ENCODE assay signal across 22 mouse cellular contexts in genomic region chr6:100193760-100194159, GRCm38 (mm10).
DNase-seq lines count a peak whose midpoint lies in the region; ATAC-seq and TF ChIP-seq lines count a peak whose summit lies in the region.
"Had no signal": no experiment of that assay in that cellular context is flagged by ENCODE, and none has a peak within 500 bp of the region (broad histone marks: within the 10 kb centered on the region; RNA-seq: fewer than 3 reads in every experiment).

No protein-coding gene starts in this region.

- 54% methylated on average over 7 of the region's 7 CpGs for WGBS in kidney, adult 2 months

- H3K27ac ChIP-seq in kidney, adult 2 months (ENCODE audit: insufficient read depth, low read depth, low read length) = no peak overlapping the region
- H3K27ac ChIP-seq: forebrain, embryonic 12.5 days; gastrocnemius, adult 2 months; hindbrain, embryonic 12.5 days had no signal

- peak; percentile 30 for DNase-seq in kidney, adult 2 months
- DNase-seq in kidney, adult 9 months = no peak
- peak; percentile 37 for DNase-seq in NIH3T3 (ENCODE audit: low read depth)
- no peak for DNase-seq in liver
- DNase-seq: adrenal gland, postnatal 10 days; B cell, adult 2 months; cerebellum, adult 11 months; cerebellum, adult 8-10 months; cerebellum, postnatal 14 days; forebrain, postnatal 0 days; gastrocnemius, adult 2 months; gastrocnemius, postnatal 25 days; heart, postnatal 4 days had no signal

- ATAC-seq in frontal cortex, adult (ENCODE audit: low TSS enrichment) = no peak
- ATAC-seq: forebrain, postnatal 0 days; hindbrain, embryonic 16.5 days; inflammation-experienced regulatory T-cells, adult 6 months had no signal

- H3K79me2 ChIP-seq in C2C12 (ENCODE audit: control insufficient read depth, insufficient read depth) (no peaks in the 10 kb centered on the region), myocyte (ENCODE audit: control insufficient read depth, insufficient read depth) (no peaks in the 10 kb centered on the region)

- no peaks in the 10 kb centered on the region for H3K36me3 ChIP-seq in kidney, adult 2 months (ENCODE audit: control insufficient read depth, insufficient read depth, low read length)
- H3K36me3 ChIP-seq in C2C12 (ENCODE audit: control insufficient read depth, insufficient read depth) (no peaks in the 10 kb centered on the region), myocyte (ENCODE audit: control insufficient read depth, insufficient read depth) (no peaks in the 10 kb centered on the region)
- H3K36me3 ChIP-seq: embryonic facial prominence, embryonic 13.5 days; forebrain, embryonic 12.5 days; heart, embryonic 12.5 days; hindbrain, embryonic 12.5 days had no signal

- no peak for TF ChIP-seq POLR2A in kidney, adult 2 months (IDR thresholded peaks at IDR 0.05; ENCODE audit: low read depth, low read length)
- TF ChIP-seq POLR2A in myocyte (IDR thresholded peaks at IDR 0.05; ENCODE audit: insufficient read length, low read depth) = no peak

- H3K27me3 ChIP-seq in kidney, adult 2 months (replicated peaks; ENCODE audit: control insufficient read depth, insufficient read depth, low read length) = no peaks in the 10 kb centered on the region
- H3K27me3 ChIP-seq in C2C12 (ENCODE audit: control insufficient read depth, insufficient read depth, insufficient read length) (no peaks in the 10 kb centered on the region), myocyte (ENCODE audit: control insufficient read depth, insufficient read depth, insufficient read length) (no peaks in the 10 kb centered on the region)

- H3ac ChIP-seq in C2C12 (ENCODE audit: control insufficient read depth, insufficient read length, low read depth) (no peak overlapping the region), myocyte (ENCODE audit: control insufficient read depth, insufficient read length) (no peak overlapping the region)

- no peak for TF ChIP-seq CTCF in kidney, adult 2 months (conservative IDR thresholded peaks at IDR 0.05; ENCODE audit: insufficient read depth, insufficient read length, low read depth, low read length)
- no peak for TF ChIP-seq CTCF in C2C12 (IDR thresholded peaks at IDR 0.05; ENCODE audit: control insufficient read depth, insufficient read depth, insufficient read length)

- H3K4me2 ChIP-seq in myocyte (ENCODE audit: low read depth) = peak overlapping the region; percentile 21
- H3K4me2 ChIP-seq: embryonic facial prominence, embryonic 13.5 days; forebrain, embryonic 12.5 days; heart, embryonic 12.5 days; hindbrain, embryonic 12.5 days had no signal

- H3K79me3 ChIP-seq in C2C12 (ENCODE audit: low read depth) = no peaks in the 10 kb centered on the region

- no peaks in the 10 kb centered on the region for H3K4me1 ChIP-seq in kidney, adult 2 months (ENCODE audit: control insufficient read depth, insufficient read depth, low read length)

- no peak overlapping the region for H3K4me3 ChIP-seq in kidney, adult 2 months (ENCODE audit: insufficient read depth, low read depth, low read length)
- H3K4me3 ChIP-seq in C2C12 (ENCODE audit: insufficient read depth, poor library complexity, severe bottlenecking) = no peak overlapping the region
- H3K4me3 ChIP-seq in myocyte = no peak overlapping the region
- H3K4me3 ChIP-seq: embryonic facial prominence, embryonic 13.5 days; forebrain, embryonic 12.5 days; gastrocnemius, adult 2 months; heart, embryonic 12.5 days; hindbrain, embryonic 12.5 days had no signal

TF ChIP-seq in C2C12, 6 proteins besides CTCF, POLR2A, EP300 and RAD21:
- TF ChIP-seq MAX (IDR thresholded peaks at IDR 0.05) (no peak), MYOD1 (IDR thresholded peaks at IDR 0.05; ENCODE audit: control insufficient read depth, insufficient read length, low read depth) (peak; percentile 13), MYOG (IDR thresholded peaks at IDR 0.05; ENCODE audit: control insufficient read depth, extremely low read depth, insufficient read length) (no peak), CEBPB (IDR thresholded peaks at IDR 0.05; ENCODE audit: low read depth) (no peak)

TF ChIP-seq in myocyte, 11 proteins besides CTCF, POLR2A, EP300 and RAD21:
- TF ChIP-seq POLR2AphosphoS2 (IDR thresholded peaks at IDR 0.05; ENCODE audit: insufficient read length, low read depth) (no peak), MAX (IDR thresholded peaks at IDR 0.05; ENCODE audit: low read depth) (no peak), USF1 (IDR thresholded peaks at IDR 0.05; ENCODE audit: low read depth) (no peak), E2F4 (IDR thresholded peaks at IDR 0.05; ENCODE audit: insufficient read depth) (no peak), CEBPB (IDR thresholded peaks at IDR 0.05; ENCODE audit: insufficient read depth, poor library complexity, severe bottlenecking) (no peak), TCF3 (IDR thresholded peaks at IDR 0.05; ENCODE audit: insufficient read length, low read depth) (no peak), MYOD1 (IDR thresholded peaks at IDR 0.05; ENCODE audit: control insufficient read depth in 1 of 3, insufficient read length in 2 of 3, low read depth in 2 of 3) (peak in 1 of 3 experiments; percentile 25), SRF (IDR thresholded peaks at IDR 0.05; ENCODE audit: control insufficient read depth, insufficient read length, low read depth) (no peak), MYOG (IDR thresholded peaks at IDR 0.05; ENCODE audit: control insufficient read depth in 1 of 3, insufficient read depth in 1 of 3, insufficient read length in 2 of 3, low read depth in 2 of 3) (peak in 2 of 3 experiments; percentile 5 to 69), TCF12 (IDR thresholded peaks at IDR 0.05; ENCODE audit: insufficient read depth, poor library complexity, severe bottlenecking) (peak; percentile 27), REST (IDR thresholded peaks at IDR 0.05; ENCODE audit: insufficient read depth, insufficient read length) (no peak)

Comparison
In these comparisons a context has a peak if more than half of its experiments do, and no peak if none do; other contexts are left out.
1. DNase-seq: peak in kidney, adult 2 months (single experiment) and NIH3T3 (single experiment); none in kidney, adult 9 months (single experiment) and liver (single experiment).